Mouse (Mus musculus) heart, adult 11 months (tissue): ENCODE measurements at regions not wholly inside any gene's neighbourhood (a gene's known extent, or its start where the extent isn't known, plus 50 kb on each side); places are given as distances from the start of the nearest gene placed in this dataset.
A peak's percentile ranks its signal among the peaks of the same experiment; 100 is the strongest.

Experiments
- DNase-seq: peaks from one replicate; pipeline ENCODE4 v3.0.0; 2022

- DNase-seq, result no peak
These were observed 102.4 kb upstream of the Egfr start for GRCm38 (mm10) chr11:16649599-16649998.

GRCm38 (mm10) chr11:16663806-16664205, 88.2 kb upstream of the Egfr start:
- DNase-seq, result no peak

GRCm38 (mm10) chr11:16669453-16670251, 82.4 kb upstream of the Egfr start:
- peak; percentile 88 for DNase-seq

GRCm38 (mm10) chr11:16670282-16670681, 81.7 kb upstream of the Egfr start:
- no peak for DNase-seq

- peak; percentile 59 for DNase-seq
These were observed 76.1 kb upstream of the Egfr start for GRCm38 (mm10) chr11:16675951-16676350.

GRCm38 (mm10) chr11:16683538-16683937, 68.5 kb upstream of the Egfr start:
- DNase-seq, result peak; percentile 54

GRCm38 (mm10) chr11:16695596-16695995, 56.4 kb upstream of the Egfr start:
- no peak for DNase-seq

- no peak for DNase-seq
These were observed 55.2 kb upstream of the Egfr start for GRCm38 (mm10) chr11:16696787-16697186.

GRCm38 (mm10) chr11:16701826-16702225, 50.2 kb upstream of the Egfr start:
- DNase-seq, result no peak
